Mouse (Mus musculus) heart, embryonic 15.5 days (tissue): Measurements from ENCODE around the gene Adnp. TPM values are rescaled to one million over a fixed set of nuclear protein-coding genes. Genes with fewer than 3 reads are reported as not detected.

ENCODE experiments used
- ATAC-seq: fragments of 200-750 bp; cut with Nextera tagmentation; replicated peaks from 2 replicates; pipeline ENCODE4 v1.8.0; 2017; ENCODE audit warnings: low read depth, moderate TSS enrichment; ENCODE audit not compliant: insufficient number of reproducible peaks, insufficient read depth, low FRiP score
- H3K27ac ChIP-seq: fragments of 300-500 bp; sonication (generic); 2 replicates; pipeline ENCODE4 v1.5.1; 2015; ENCODE audit warnings: mild to moderate bottlenecking, inconsistent platforms
- H3K27me3 ChIP-seq: fragments of 300-500 bp; sonication (generic); 2 replicates; pipeline ENCODE4 v1.6.1; 2015; ENCODE audit warnings: inconsistent platforms
- H3K36me3 ChIP-seq: fragments of 300-500 bp; sonication (generic); 2 replicates; pipeline ENCODE4 v1.6.1; 2015; ENCODE audit warnings: mild to moderate bottlenecking, inconsistent platforms
- H3K4me1 ChIP-seq: fragments of 300-500 bp; sonication (generic); replicated peaks from 2 replicates; pipeline ENCODE4 v1.6.1; 2015; ENCODE audit warnings: inconsistent platforms
- H3K4me2 ChIP-seq: fragments of 300-500 bp; sonication (generic); 2 replicates; pipeline ENCODE4 v1.6.1; 2015; ENCODE audit warnings: inconsistent platforms, mild to moderate bottlenecking, moderate library complexity
- H3K4me3 ChIP-seq: fragments of 300-500 bp; sonication (generic); 2 replicates; pipeline ENCODE4 v1.5.1; 2015; ENCODE audit warnings: mild to moderate bottlenecking, inconsistent platforms
- H3K9ac ChIP-seq: fragments of 300-500 bp; sonication (generic); 2 replicates; pipeline ENCODE4 v1.6.1; 2015; ENCODE audit warnings: mild to moderate bottlenecking, inconsistent platforms
- H3K9me3 ChIP-seq: fragments of 300-500 bp; sonication (generic); replicated peaks from 2 replicates; pipeline ENCODE4 v1.6.1; 2016; ENCODE audit warnings: inconsistent platforms
- WGBS: fragments of 180-500 bp; shearing (Covaris S2); methylation state at CpG from one replicate; pipeline ENCODE4 v1.1.7; 2015; ENCODE audit warnings: mixed read lengths; 5-methylcytosine and 5-hydroxymethylcytosine counted together
- polyA plus RNA-seq: library from polyadenylated mRNA; unstranded; fragments of >200 nt; fragmentation: Nextera tagmentation; extraction: Ambion mirVana; gene quantifications from 2 replicates; pipeline ENCODE4 v1.2.1, GENCODE M21; 2015

Gene Adnp
- polyA plus RNA-seq, 1 experiment from 2014 or later: 6.6 TPM

DNA sequence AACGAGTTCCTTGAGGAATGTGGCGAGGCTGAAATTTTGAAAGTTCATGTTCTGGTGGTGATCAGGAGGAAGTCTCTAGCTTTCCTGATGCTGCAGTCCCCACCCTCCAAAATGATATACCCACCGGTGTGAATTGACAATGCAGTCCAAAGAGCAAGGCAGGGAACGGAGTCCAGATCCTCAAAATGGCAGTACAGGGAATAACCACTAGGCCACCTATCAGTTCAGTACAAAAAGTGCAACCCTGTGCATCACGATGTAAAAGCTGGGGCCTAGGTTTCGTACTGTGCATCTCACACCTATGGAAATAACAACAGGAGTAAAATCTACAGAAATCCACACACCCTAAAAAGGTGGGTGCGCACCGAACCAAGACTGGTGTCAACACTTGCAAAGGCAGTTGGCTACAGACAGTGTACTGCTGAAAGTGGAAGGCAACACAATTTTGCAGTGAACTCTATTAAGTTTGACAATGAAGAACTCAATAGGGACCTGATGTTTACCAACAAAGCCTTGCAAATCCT lies 2.4 kb downstream of the Adnp start:
- ATAC-seq: no peak
- Histone ChIP-seq H3K9me3 (no peaks in the 10 kb centered on the region), H3K27me3 (no peaks in the 10 kb centered on the region), H3K36me3 (peaks cover 8% of the 10 kb centered on the region), H3K27ac (no peak overlapping the region), H3K4me1 (peaks cover 36% of the 10 kb centered on the region), H3K4me2 (peak overlapping the region; percentile 69), H3K4me3 (peak overlapping the region; percentile 99), H3K9ac (peak overlapping the region; percentile 100; the same call in 1 of the 2 replicates)
- WGBS: 74% methylated on average over 8 of the region's 8 CpGs

- Histone ChIP-seq H3K9ac (no peak overlapping the region), H3K4me2 (no peak overlapping the region), H3K27me3 (no peaks in the 10 kb centered on the region), H3K4me3 (no peak overlapping the region), H3K36me3 (peaks cover 5% of the 10 kb centered on the region; the same call in 1 of the 2 replicates), H3K27ac (no peak overlapping the region), H3K9me3 (no peaks in the 10 kb centered on the region), H3K4me1 (peaks cover 65% of the 10 kb centered on the region)
- no peak for ATAC-seq
- 62% methylated on average over 4 of the region's 5 CpGs for WGBS
Measured at GRCm38 (mm10) chr2:168200014-168200691, 6.8 kb downstream of the Adnp start.

DNA sequence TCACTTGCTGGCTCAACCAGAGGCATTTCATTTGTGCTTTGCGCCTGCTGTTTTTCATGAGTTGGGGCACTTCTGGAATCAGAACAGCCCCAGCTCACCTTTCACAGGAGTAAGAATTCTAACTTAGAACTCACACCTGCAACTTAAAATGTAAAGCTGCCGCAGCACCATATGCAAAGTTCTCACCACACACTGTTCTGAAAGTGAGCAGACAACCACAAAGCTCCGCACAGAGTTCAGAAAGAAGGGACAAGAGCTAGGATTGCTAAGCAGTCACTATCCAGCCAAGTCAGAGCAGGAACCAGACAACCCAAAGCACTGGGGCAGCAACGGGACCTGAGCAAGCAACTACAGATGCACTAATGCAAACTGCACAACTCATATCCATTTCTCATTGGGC lies 7.4 kb downstream of the Adnp start:
- no peak for ATAC-seq
- Histone ChIP-seq H3K27me3 (no peaks in the 10 kb centered on the region), H3K36me3 (peaks cover 5% of the 10 kb centered on the region; the same call in 1 of the 2 replicates), H3K4me2 (no peak overlapping the region), H3K4me3 (no peak overlapping the region), H3K9me3 (no peaks in the 10 kb centered on the region), H3K9ac (no peak overlapping the region), H3K4me1 (peaks cover 64% of the 10 kb centered on the region), H3K27ac (no peak overlapping the region)
- WGBS: 71% methylated on average over 4 of the region's 4 CpGs

DNA sequence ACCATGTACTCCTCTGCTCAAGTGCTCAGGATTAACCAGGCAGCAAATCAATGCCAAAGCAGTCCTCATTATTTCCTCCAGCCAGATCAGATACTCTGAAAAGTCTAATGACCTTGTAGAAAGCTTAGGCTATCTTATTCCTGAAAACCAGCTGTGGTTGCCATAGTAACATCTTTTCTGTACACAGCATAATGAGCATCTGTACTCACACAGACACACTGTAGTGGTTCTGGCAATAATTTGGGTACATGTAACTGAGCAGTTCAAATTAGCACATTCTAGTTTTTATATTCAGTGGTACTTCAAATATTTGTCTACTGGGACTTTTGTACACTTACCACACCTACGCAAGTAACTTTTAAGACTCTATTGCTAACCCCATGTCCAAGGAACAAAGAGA lies 8.5 kb downstream of the Adnp start:
- Histone ChIP-seq H3K4me1 (peaks cover 70% of the 10 kb centered on the region), H3K4me3 (no peak overlapping the region), H3K9ac (no peak overlapping the region), H3K27me3 (no peaks in the 10 kb centered on the region), H3K27ac (no peak overlapping the region), H3K36me3 (peaks cover 3% of the 10 kb centered on the region; the same call in 1 of the 2 replicates), H3K4me2 (no peak overlapping the region), H3K9me3 (no peaks in the 10 kb centered on the region)
- no peak for ATAC-seq
- WGBS: 85% methylated on average over 1 of the region's 1 CpGs

DNA sequence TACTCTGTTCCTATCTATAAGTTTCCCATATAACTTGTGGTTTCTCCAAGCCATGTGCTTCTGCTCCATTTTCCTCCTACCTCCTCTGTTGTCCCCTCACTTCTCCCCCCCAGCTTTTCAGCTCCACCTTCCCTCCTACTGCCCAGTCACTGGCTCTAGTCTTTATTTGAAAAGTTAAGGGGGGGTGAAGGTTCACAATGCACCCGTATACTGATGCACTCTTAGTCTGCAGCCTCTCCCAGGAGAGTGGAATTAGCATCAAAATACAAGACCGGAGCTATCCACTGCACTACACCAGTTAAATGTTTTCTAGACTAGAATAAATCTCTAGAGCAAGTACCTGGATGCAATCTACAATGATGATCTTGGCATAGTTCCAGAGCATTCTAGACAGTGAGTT lies 11.2 kb downstream of the Adnp start:
- ATAC-seq: no peak
- H3K9ac ChIP-seq: no peak overlapping the region
- no peaks in the 10 kb centered on the region for H3K36me3 ChIP-seq
- H3K4me2 ChIP-seq: no peak overlapping the region
- no peak overlapping the region for H3K27ac ChIP-seq
- 66% methylated on average over 2 of the region's 2 CpGs for WGBS
- no peaks in the 10 kb centered on the region for H3K9me3 ChIP-seq
- no peak overlapping the region for H3K4me3 ChIP-seq
- H3K27me3 ChIP-seq: no peaks in the 10 kb centered on the region
- H3K4me1 ChIP-seq: peaks cover 74% of the 10 kb centered on the region

DNA sequence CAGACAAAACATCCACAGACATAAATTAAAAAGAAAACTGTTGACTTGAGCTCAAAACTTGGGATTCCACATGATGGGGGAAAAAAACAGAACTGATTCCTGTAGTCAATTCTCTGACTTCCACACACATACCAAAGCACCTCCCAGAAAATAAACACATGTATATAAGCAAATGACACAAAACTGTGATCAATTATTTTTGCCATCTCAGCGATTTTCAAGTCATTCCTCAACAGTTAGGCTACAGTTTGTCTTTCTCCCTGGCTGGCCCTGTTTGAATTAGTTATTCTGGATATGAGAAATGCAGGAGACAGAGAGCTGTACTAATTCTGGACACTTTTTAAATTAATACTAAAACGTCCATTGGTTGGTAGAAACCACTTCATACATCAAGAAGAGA lies 13.2 kb downstream of the Adnp start:
- H3K4me3 ChIP-seq: no peak overlapping the region
- peaks cover 74% of the 10 kb centered on the region for H3K4me1 ChIP-seq
- no peaks in the 10 kb centered on the region for H3K36me3 ChIP-seq
- ATAC-seq: no peak
- H3K27me3 ChIP-seq: no peaks in the 10 kb centered on the region
- no peak overlapping the region for H3K9ac ChIP-seq
- no peak overlapping the region for H3K27ac ChIP-seq
- no peak overlapping the region for H3K4me2 ChIP-seq
- WGBS: 51% methylated on average over 2 of the region's 2 CpGs
- no peaks in the 10 kb centered on the region for H3K9me3 ChIP-seq

DNA sequence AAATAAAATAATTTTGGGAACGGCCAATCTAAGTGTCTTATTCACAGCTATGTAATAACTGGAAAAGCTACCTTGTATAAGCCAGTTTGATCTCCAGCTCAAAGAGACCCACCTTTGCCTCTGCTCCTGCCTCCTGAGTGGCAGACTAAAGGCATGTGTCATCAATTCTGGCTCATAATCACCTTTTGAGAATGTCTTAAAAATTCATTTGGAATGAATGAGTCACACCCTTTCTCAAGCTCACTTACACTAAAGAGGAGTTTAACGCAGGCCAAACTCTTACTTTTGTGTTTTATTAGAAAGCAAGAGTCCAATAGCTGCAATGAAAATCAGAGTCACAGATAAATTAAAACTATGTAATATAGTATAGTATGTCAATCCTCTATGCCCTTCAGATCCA lies 15.1 kb downstream of the Adnp start:
- no peak for ATAC-seq

GRCm38 (mm10) chr2:168175946-168176345 lies 31.0 kb downstream of the Adnp start:
- WGBS: 61% methylated on average over 7 of the region's 7 CpGs
- no peak for ATAC-seq
- Histone ChIP-seq H3K27ac (no peak overlapping the region), H3K27me3 (no peaks in the 10 kb centered on the region), H3K9me3 (no peaks in the 10 kb centered on the region), H3K36me3 (peaks cover 18% of the 10 kb centered on the region), H3K4me2 (no peak overlapping the region), H3K9ac (no peak overlapping the region), H3K4me3 (no peak overlapping the region), H3K4me1 (no peaks in the 10 kb centered on the region)

More for the DNA sequence above, 15.1 kb downstream of the Adnp start:
- H3K4me1 ChIP-seq: peaks cover 66% of the 10 kb centered on the region
- no peaks in the 10 kb centered on the region for H3K27me3 ChIP-seq
- no peak overlapping the region for H3K9ac ChIP-seq
- H3K9me3 ChIP-seq: no peaks in the 10 kb centered on the region
- no peak overlapping the region for H3K4me2 ChIP-seq
- peaks cover 6% of the 10 kb centered on the region for H3K36me3 ChIP-seq
- WGBS: 89% methylated on average over 2 of the region's 2 CpGs
- H3K4me3 ChIP-seq: no peak overlapping the region
- no peak overlapping the region for H3K27ac ChIP-seq

GRCm38 (mm10) chr2:168170167-168170685 lies 36.7 kb downstream of the Adnp start:
- no peaks in the 10 kb centered on the region for H3K36me3 ChIP-seq
- H3K9me3 ChIP-seq: no peaks in the 10 kb centered on the region
- peak; percentile 87 for ATAC-seq
- H3K27me3 ChIP-seq: no peaks in the 10 kb centered on the region
- H3K27ac ChIP-seq: peak overlapping the region; percentile 78
- WGBS: 6% methylated on average over 13 of the region's 13 CpGs
- H3K4me2 ChIP-seq: peak overlapping the region; percentile 58
- peak overlapping the region; percentile 46 for H3K9ac ChIP-seq
- peak overlapping the region; percentile 40 for H3K4me3 ChIP-seq
- peaks cover 33% of the 10 kb centered on the region for H3K4me1 ChIP-seq

DNA sequence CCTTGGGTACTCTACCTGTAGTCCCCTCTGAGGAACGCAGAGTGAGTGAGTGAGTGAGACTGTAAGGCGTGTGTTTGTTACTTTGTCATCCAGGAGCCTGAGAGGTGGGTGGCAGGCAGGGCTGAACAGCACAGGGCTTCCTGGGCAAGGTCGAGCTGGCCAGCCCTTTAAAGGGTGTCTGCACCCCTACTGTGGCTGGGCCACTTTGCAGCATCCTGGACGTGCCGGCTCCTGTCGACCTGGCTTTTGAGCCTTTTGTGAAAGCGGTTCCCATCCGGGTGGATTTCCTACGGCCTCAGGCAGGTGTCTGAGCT lies 37.2 kb downstream of the Adnp start:
- H3K4me1 ChIP-seq: peaks cover 33% of the 10 kb centered on the region
- WGBS: 10% methylated on average over 9 of the region's 9 CpGs
- H3K9ac ChIP-seq: peak overlapping the region; percentile 46
- peak overlapping the region; percentile 40 for H3K4me3 ChIP-seq
- no peaks in the 10 kb centered on the region for H3K9me3 ChIP-seq
- H3K36me3 ChIP-seq: no peaks in the 10 kb centered on the region
- H3K27ac ChIP-seq: peak overlapping the region; percentile 78
- ATAC-seq: no peak; the same call in 1 of the 2 replicates
- peak overlapping the region; percentile 58 for H3K4me2 ChIP-seq
- H3K27me3 ChIP-seq: no peaks in the 10 kb centered on the region

- 55% methylated on average over 9 of the region's 9 CpGs for WGBS
- H3K4me3 ChIP-seq: peak overlapping the region; percentile 40
- no peaks in the 10 kb centered on the region for H3K9me3 ChIP-seq
- H3K36me3 ChIP-seq: no peaks in the 10 kb centered on the region
- peak; percentile 18 for ATAC-seq
- peak overlapping the region; percentile 58 for H3K4me2 ChIP-seq
- H3K9ac ChIP-seq: peak overlapping the region; percentile 46
- no peaks in the 10 kb centered on the region for H3K27me3 ChIP-seq
- peaks cover 33% of the 10 kb centered on the region for H3K4me1 ChIP-seq
- H3K27ac ChIP-seq: peak overlapping the region; percentile 78
Measured at GRCm38 (mm10) chr2:168168892-168169799, 37.8 kb downstream of the Adnp start.
